Mouse (Mus musculus) bone marrow macrophage, adult 2 months (primary cell): ENCODE data around the gene Slc25a34.

Experiments
- CTCF ChIP-seq: IDR thresholded peaks from 2 replicates; pipeline ENCODE4 v1.5.1; 2012; ENCODE audit warnings: low read depth, mild to moderate bottlenecking, low read length, moderate library complexity
- POLR2A ChIP-seq: IDR thresholded peaks from 2 replicates; pipeline ENCODE4 v1.6.1; 2012; ENCODE audit warnings: mild to moderate bottlenecking, low read depth, low read length, borderline replicate concordance

- no peak for TF ChIP-seq CTCF
- TF ChIP-seq POLR2A: no peak
Observed at GRCm38 (mm10) chr4:141571934-141572333, 51.7 kb downstream of the Slc25a34 start.
